Mouse (Mus musculus) ES-Bruce4 (cell line): ENCODE results near the gene Tgfb2.

Experiments used
- CTCF ChIP-seq: IDR thresholded peaks from one replicate; pipeline ENCODE4 v1.8.1; 2011; ENCODE audit warnings: low read depth, low read length
- POLR2A ChIP-seq: IDR thresholded peaks from one replicate; pipeline ENCODE4 v1.8.1; 2011; ENCODE audit warnings: low read length; ENCODE audit not compliant: insufficient read depth

GRCm38 (mm10) chr1:186631457-186631856, 74.3 kb downstream of the Tgfb2 start:
- TF ChIP-seq POLR2A (no peak), CTCF (no peak)
